Mouse (Mus musculus): ENCODE measurements around the gene Tpmt. TPM values are rescaled to one million over a fixed set of nuclear protein-coding genes. Genes with fewer than 3 reads are reported as not detected.

Gene Tpmt
- polyA plus RNA-seq (2014; fragmentation: Illumina TruSeq; extraction: RNeasy Lipid Tissue Mini Kit (QIAGEN cat#74804); ENCODE audit: low replicate concordance) = 34.3 TPM

DNA sequence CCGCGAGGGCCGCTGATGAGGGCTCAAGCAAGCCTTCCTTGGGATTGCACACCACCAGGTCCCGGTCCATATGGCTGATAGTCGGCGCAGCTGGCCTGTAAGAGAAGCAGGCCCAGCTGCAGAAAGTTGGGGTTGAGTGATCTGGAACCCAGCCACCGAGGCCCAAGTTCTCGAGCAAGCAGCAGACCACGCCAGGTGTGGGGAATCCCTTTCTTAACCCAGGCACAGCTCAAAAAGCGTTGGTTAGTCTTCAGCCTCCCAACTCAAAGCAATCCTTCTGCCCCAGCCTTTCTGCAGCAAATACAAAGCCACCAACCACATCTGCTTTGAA lies at the start of gene Tpmt:
Tpmt (minus strand) TSS at position 121 of the 331 bp plus-strand sequence.

DNA sequence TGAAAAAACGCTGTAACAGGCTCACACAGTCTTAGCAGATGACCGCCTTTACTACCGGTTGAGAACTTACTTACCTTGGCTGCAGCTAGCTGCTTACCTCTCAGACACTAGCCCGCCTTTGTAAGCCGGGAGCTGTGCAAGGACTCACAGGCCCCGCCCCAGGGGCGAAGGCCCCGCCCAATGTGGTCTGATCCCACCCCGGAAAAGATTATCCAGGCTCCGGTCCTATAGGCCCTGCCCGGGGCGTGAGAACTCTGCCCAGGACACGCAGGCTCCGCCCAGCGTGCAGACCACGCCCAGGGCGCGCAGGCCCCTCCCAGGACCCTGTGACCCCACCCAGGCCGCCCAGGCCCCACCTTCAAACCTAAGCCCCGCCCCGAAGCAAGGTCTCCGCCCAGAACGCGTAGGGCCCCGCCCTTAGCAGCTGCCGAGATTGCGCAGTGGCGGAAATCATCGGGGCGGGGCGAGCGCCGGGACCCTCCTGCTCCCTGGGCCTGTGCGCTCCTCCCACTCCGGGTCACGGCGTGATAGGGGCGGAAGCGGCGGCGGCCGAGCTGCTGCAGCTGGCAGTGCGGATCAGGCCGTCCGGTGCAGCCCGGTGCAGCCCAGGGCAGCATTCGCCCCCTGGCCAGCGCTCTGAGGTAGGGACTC lies 1.4 kb downstream of the Tpmt start, which contains the start of gene Kdm1b:
Kdm1b (plus strand) TSS at position 470 of the 651 bp plus-strand sequence.

DNA sequence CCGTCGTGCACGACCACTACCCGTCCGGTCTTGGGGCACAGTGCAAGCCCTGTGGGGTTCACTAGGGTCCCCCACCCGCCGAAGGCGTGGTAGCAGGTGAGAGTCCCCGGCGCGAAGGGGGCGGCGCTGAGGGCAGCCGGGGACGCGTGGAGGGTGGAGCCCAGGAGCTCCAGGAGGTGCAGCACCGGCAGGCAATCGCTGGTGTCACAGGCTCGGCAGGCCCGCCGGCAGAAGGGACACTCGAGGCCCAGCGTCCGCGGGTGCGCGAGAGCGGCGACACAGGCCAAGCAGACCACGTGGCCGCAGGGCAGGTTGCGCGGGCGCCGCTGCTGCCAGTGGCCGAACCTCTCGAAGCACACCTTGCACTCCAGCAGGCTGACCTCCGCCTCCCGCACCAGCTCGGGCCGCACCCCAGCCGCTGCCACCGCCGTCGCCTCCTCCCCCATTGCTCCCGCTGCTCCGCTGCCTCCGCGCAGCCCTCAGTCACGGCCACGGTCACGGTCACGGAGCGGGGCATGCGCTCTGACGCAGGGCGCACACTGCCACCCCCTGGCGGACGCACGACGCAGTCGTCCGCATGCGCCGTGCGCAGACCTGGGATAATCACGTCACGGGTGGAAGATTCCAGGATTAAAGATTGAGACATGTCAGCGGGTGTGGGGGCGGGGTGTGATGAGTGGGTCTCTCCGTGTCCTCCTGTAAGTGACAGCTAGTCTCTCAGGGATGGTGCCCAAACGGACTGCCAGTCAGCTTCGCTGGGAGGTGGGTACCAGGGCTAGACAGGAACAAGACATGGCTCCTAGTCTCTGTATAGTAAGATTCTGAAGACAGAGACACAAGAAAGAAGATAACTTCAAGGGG lies 30.0 kb downstream of the Tpmt start, which contains the start of gene Nhlrc1:
Nhlrc1 (minus strand) TSS at position 517 of the 861 bp plus-strand sequence.

Other genes starting within 250 kb of the Tpmt start
- gene Kif13a, start 114.9 kb downstream of the Tpmt start, polyA plus RNA-seq (2014; fragmentation: Illumina TruSeq; extraction: RNeasy Lipid Tissue Mini Kit (QIAGEN cat#74804); ENCODE audit: low replicate concordance) = 18.0 TPM
- gene Nhlrc1, start 29.9 kb downstream of the Tpmt start, polyA plus RNA-seq (2014; fragmentation: Illumina TruSeq; extraction: RNeasy Lipid Tissue Mini Kit (QIAGEN cat#74804); ENCODE audit: low replicate concordance) = 4.8 TPM
- 58.1 TPM for gene Kdm1b, start 1.2 kb downstream of the Tpmt start, polyA plus RNA-seq (2014; fragmentation: Illumina TruSeq; extraction: RNeasy Lipid Tissue Mini Kit (QIAGEN cat#74804); ENCODE audit: low replicate concordance)
- 368 TPM for gene Dek, start 61.5 kb upstream of the Tpmt start, polyA plus RNA-seq (2014; fragmentation: Illumina TruSeq; extraction: RNeasy Lipid Tissue Mini Kit (QIAGEN cat#74804); ENCODE audit: low replicate concordance)
- 6.4 TPM for gene Rnf144b, start 77.9 kb upstream of the Tpmt start, polyA plus RNA-seq (2014; fragmentation: Illumina TruSeq; extraction: RNeasy Lipid Tissue Mini Kit (QIAGEN cat#74804); ENCODE audit: low replicate concordance)